Mouse (Mus musculus): ENCODE data around the gene Cmtm3.
"Not testable (repeated sequence)": the region's sequence is repeated elsewhere in the genome, so short reads cannot be mapped to it uniquely, and the experiment has no call there.

Gene Cmtm3

DNA sequence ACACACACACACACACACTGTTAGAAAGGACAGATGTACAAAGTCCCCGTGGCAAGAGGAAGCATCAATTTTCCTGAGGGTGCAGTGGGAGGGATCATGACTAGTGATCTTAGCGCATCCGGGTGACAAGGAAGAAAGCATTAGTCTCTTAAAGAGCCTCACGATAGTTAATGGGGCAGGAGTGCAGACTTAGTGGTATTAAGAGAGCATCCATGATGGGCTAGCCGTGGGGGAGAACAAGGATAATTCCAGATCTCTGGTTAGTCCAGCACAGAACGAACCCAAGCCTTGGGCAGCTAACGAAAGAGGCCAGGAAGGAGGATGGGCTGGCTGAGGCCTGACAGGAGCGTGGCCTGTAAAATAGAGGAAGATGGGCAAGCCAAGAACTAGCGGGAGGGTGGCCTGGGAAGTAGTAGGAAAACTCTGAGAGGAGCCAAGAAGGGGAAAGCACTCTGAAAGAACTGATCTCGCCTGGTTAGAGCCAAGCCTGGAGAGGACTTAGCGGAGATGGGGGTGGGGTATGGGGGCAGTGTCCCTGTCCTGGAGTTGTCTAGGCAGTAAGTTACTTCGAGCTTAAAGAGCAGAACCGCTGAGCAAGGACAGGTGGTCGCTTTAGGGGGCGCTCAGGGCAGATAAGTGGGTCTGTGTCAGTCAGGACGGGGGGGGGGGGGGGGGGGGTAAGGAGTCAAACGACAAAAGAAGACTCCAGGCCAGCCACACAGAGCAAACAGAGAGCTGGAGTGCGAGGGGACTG lies at the start of gene Cmtm3:
TSS of gene Cmtm3 (plus strand) at position 182 of the 754 bp plus-strand sequence.
- POLR2A ChIA-PET = interaction anchor here in 2 of 4 experiments (0.5 to 0.6 kb wide), 4 partner anchors 12 to 231 kb away, joined by 3 to 6 read pairs (median 3); no protein-coding TSS in a partner anchor
- CTCF ChIA-PET = interaction anchor here in 2 of 4 experiments (0.6 to 1.0 kb wide), 4 partner anchors 35 to 193 kb away, joined by 4 to 6 read pairs (median 5); no protein-coding TSS in a partner anchor

GRCm38 (mm10) chr8:104293081-104293480 lies 46.1 kb upstream of the Cmtm3 start, which contains the start of gene Cmtm2a:
TSS of gene Cmtm2a (minus strand) at chr8:104293181.
- POLR2A ChIA-PET, CTCF ChIA-PET: not testable (repeated sequence)

DNA sequence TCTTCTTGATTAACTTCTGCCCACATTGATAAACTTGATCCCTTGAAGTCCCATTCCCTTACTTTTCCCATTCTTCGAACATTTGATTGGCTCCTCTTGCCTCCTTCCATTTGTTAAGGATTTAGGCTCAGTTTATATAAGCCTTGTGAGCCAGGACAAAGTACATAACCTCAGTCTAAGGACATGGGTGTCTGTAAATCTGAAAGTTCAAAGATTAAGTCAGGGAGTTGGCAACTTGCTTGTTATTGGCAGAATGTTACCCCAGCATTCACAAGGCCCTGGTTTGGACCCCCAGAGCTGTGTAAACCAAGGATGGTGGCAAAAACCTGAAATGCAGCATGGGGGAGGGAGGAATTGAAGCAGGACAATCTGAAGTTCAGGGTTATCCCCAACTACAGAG lies 44.8 kb upstream of the Cmtm3 start:
- ChIA-PET POLR2A (no interaction called here), CTCF (no interaction called here)

DNA sequence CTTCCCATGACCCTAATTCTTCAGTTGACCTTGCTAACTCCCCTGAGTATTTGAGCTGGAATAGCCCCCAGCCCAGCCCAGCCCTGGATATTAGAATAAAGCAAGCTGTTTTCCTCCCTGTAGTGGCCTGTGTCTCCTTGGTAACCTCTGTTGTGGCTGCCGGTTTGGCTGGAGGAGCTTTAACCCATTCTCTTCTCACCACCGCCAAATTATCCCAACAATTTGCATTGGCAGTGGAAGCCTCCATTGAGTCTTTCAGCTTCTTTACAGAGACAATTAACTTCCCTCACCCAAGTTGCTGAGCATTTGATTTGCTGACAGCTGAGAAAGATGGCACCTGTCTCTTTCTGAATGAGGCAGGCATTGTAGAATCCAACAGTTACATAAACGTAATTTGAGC lies 37.6 kb upstream of the Cmtm3 start:
- ChIA-PET CTCF (interaction anchor here in 1 of 4 experiments (1.3 kb wide), 1 partner anchor 49 kb away, joined by 3 read pairs; no protein-coding TSS in a partner anchor), POLR2A (interaction anchor here in 1 of 4 experiments (0.6 kb wide), 1 partner anchor 31 kb away, joined by 5 read pairs; no protein-coding TSS in a partner anchor)

DNA sequence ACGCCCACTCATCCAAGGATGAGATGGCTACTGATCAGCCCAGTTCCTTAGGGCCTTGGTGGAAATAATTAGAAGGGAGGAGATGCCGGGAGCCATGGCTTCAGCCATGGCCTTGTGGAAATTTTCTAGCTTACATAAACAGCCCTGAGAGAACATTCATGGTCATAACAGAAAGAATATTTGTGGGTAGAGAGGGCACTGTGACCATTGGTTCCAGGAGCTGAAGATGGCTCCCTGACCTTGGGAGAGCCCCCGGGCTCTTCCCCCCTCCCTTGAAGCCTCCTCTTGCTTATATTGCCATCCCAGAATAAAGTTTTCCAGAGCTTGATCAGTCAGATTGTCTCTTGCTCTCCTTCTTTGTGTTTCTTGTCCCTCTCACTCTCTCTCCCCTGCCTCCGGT lies 36.7 kb upstream of the Cmtm3 start:
- POLR2A ChIA-PET, CTCF ChIA-PET: not testable (repeated sequence)

- CTCF ChIA-PET = no interaction called here
- POLR2A ChIA-PET = no interaction called here
Measured at GRCm38 (mm10) chr8:104304962-104305361, 34.2 kb upstream of the Cmtm3 start.

DNA sequence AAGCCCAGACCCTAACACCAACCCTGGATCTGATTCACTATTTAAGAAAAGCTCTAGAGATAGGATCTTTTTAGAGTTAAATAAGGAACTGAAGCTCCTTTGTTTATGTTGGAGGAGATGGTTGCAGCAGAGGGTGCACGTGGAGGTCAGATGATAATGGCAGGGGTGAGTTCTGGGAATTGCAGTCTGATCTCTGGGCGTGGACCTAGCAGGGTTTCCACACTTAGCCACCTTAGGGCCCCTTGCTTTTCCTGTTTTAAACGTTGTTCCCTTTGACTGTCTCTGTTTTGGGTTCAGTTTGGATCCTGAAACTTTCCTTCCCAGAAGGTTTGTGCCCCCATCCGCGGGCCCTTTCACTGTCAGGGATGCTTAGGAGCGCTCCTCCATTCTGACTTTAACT lies 30.9 kb upstream of the Cmtm3 start:
- POLR2A ChIA-PET = interaction anchor here in 1 of 4 experiments (0.8 kb wide), 1 partner anchor 57 kb away, joined by 3 read pairs; no protein-coding TSS in a partner anchor
- CTCF ChIA-PET = not testable (repeated sequence)

DNA sequence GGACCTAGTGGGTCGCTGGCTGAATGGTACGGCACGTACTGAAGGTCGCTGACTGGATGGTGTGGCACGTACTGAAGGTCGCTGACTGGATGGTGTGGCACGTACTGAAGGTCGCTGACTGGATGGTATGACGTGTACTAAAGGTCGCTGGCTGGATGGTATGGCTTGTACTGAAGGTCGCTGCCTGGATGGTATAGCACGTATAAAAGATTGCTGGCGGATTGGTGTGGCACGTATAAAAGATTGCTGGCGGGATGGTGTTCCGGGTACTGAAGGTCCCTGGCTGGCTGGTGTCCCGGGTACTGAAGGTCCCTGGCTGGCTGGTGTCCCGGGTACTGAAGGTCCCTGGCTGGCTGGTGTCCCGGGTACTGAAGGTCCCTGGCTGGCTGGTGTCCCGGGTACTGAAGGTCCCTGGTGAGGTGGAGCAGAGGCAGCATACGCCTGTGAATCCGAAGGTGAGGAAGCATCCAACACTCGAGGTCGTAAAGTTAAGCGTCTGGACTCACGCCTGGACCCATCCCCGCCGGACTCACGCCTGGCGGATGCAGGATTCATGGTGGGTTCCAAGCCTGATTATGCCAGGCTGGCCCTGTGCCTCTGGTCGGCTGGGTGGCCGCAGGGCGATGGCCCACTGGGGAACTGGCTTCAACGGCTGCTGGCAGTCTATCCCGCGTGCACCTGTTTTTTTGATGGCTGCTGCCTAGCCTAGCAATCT lies 29.6 kb upstream of the Cmtm3 start, which contains the start of the genes Gm45711 and Cmtm1:
TSS of gene Gm45711 (minus strand) at position 641 of the 715 bp plus-strand sequence.
TSS of gene Cmtm1 (minus strand) at position 705 of the 715 bp plus-strand sequence.
- POLR2A ChIA-PET = not testable (repeated sequence)
- CTCF ChIA-PET = interaction anchor here in 1 of 4 experiments (0.9 kb wide), 1 partner anchor 255 kb away, joined by 3 read pairs; no protein-coding TSS in a partner anchor

- POLR2A ChIA-PET = not testable (repeated sequence)
- CTCF ChIA-PET = interaction anchor here in 1 of 4 experiments (0.6 kb wide), 1 partner anchor 39 kb away, joined by 3 read pairs; no protein-coding TSS in a partner anchor
Measured at GRCm38 (mm10) chr8:104312023-104312422, 27.2 kb upstream of the Cmtm3 start.

- POLR2A ChIA-PET = no interaction called here
- CTCF ChIA-PET = no interaction called here
Measured at GRCm38 (mm10) chr8:104313311-104313710, 25.9 kb upstream of the Cmtm3 start.

DNA sequence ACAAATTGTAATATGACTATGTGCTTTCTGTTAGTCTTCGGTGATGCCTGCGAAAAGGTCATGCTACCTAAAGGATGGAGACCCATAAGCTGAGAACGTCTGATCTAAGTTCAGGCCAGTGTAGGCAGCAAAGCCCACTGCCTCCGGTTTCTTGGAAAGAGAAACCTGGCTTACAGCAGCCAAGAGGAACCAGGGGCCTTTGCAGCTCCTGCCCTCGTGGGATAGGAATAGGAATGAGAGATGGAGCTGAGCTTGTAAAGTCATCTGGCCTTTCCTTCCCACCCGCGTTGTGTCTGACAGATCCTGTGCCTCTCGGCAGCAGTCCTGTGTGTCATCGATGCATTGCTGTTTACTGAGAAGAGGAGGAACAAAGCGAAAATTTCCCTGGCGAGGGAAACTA lies 17.9 kb upstream of the Cmtm3 start, which contains the start of gene Gm11020:
TSS of gene Gm11020 (plus strand) at position 301 of the 400 bp plus-strand sequence.
- CTCF ChIA-PET, POLR2A ChIA-PET: not testable (repeated sequence)

- POLR2A ChIA-PET, CTCF ChIA-PET: not testable (repeated sequence)
Measured at GRCm38 (mm10) chr8:104321930-104322329, 17.3 kb upstream of the Cmtm3 start, which contains the start of gene Cmtm2b. TSS of gene Cmtm2b (plus strand) at chr8:104322230.

- POLR2A ChIA-PET = interaction anchor here in 2 of 4 experiments (0.6 to 1.0 kb wide), 3 partner anchors 8 to 82 kb away, joined by 3 to 10 read pairs (median 5); no protein-coding TSS in a partner anchor
Measured at GRCm38 (mm10) chr8:104332665-104333631, 6.3 kb upstream of the Cmtm3 start.

GRCm38 (mm10) chr8:104333786-104334185 lies 5.4 kb upstream of the Cmtm3 start:
- CTCF ChIA-PET = no interaction called here
- POLR2A ChIA-PET = no interaction called here

More at GRCm38 (mm10) chr8:104332665-104333631, 6.3 kb upstream of the Cmtm3 start:
- CTCF ChIA-PET = interaction anchor here in 1 of 4 experiments (1.2 kb wide), 1 partner anchor 11 kb away, joined by 3 read pairs; no protein-coding TSS in a partner anchor

DNA sequence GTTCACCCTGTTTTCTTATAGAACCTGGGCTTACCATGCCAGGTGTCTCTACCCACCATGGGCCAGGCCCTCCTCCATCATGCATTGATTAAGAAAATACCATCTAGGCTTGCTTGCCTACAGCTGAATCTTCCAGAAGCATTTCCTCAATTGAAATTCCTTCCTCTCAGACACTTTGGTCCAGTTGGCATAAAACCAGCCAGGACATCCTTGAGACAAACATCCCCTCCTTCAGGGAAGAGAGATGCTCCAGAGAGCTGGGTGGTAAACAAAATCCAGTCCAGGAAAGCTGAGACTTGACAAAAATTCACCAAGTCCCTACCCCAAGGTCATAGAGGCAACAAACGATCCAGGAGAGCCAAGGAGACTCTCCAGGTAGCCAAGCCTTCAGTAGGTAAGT lies 5.0 kb upstream of the Cmtm3 start:
- CTCF ChIA-PET = no interaction called here
- POLR2A ChIA-PET = no interaction called here

DNA sequence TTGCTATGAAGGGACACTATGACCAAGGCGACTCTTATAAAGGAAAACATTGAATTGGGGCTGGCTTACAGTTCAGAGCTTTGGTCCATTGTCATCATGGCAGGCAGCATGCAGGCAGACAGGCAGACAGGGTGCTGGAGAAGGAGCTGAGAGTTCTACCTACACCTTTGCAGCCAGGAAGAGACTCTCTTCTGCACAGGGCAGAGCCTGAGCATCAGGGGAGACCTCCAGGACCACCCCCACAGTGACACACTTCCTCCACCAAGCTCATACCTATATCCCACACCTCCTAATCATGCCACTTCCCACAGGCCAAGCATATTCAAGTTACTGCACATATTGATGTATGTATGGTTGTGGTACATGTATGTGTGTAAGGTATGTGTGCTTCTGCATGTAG lies 2.4 kb upstream of the Cmtm3 start:
- ChIA-PET POLR2A (no interaction called here), CTCF (interaction anchor here in 1 of 4 experiments (2.1 kb wide), 1 partner anchor 86 kb away, joined by 4 read pairs; the partner anchor contains the start of gene Cklf)

DNA sequence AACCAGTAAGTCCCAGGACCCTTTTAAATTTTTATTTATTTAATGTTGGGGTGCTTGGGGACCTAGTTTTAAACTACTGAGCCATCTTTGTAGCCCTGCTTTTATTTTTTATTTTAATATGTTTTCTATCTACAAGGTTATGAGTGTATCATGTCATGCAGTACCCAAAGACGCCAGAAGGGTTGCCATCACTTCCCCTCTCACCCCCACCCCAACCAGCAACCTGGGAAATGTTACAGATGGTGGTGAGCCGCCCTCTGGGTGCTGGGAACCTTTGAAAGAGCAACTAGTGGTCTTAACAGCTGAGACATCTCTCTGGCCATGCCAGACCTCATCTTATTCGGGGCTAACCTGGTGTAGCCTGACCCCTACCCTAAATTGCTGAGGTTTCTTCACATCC lies 1.3 kb upstream of the Cmtm3 start:
- ChIA-PET POLR2A (no interaction called here), CTCF (interaction anchor here in 1 of 4 experiments (0.8 kb wide), 1 partner anchor 239 kb away, joined by 3 read pairs; no protein-coding TSS in a partner anchor)

GRCm38 (mm10) chr8:104339983-104340232 lies 698 bp downstream of the Cmtm3 start:
- ChIA-PET POLR2A (interaction anchor here in 1 of 4 experiments (0.6 kb wide), 1 partner anchor 11 kb away, joined by 3 read pairs; no protein-coding TSS in a partner anchor), CTCF (interaction anchor here in 1 of 4 experiments (0.6 to 1.0 kb wide), 2 partner anchors 95 to 194 kb away, joined by 5 to 6 read pairs; no protein-coding TSS in a partner anchor)
